Mouse (Mus musculus): Measurements from ENCODE around the gene Bcar3.

- TF ChIP-seq POLR2A (IDR thresholded peaks at IDR 0.05; ENCODE audit: borderline replicate concordance, low read depth, low read length) (no peak), CTCF (IDR thresholded peaks at IDR 0.05; ENCODE audit: low read depth, low read length) (no peak)
These were observed 154.3 kb downstream of the Bcar3 start for GRCm38 (mm10) chr3:122448196-122448595.

All from bone marrow macrophage, adult 2 months (primary cell).